Mouse (Mus musculus): ENCODE results near the gene Mbnl1.

Mbnl1 gene

GRCm38 (mm10) chr3:60601686-60602085 is 129.1 kb downstream of the Mbnl1 start:
- peak; percentile 77 for ATAC-seq (ENCODE audit: insufficient number of reproducible peaks, low FRiP score, low TSS enrichment)

- ATAC-seq (ENCODE audit: insufficient number of reproducible peaks, low FRiP score, low TSS enrichment) = no peak
These were observed 130.4 kb downstream of the Mbnl1 start for GRCm38 (mm10) chr3:60602923-60603549.

GRCm38 (mm10) chr3:60603637-60604036 is 131.0 kb downstream of the Mbnl1 start:
- no peak for ATAC-seq (ENCODE audit: insufficient number of reproducible peaks, low FRiP score, low TSS enrichment)

- no peak for ATAC-seq (ENCODE audit: insufficient number of reproducible peaks, low FRiP score, low TSS enrichment)
These were observed 131.6 kb downstream of the Mbnl1 start for GRCm38 (mm10) chr3:60604205-60604604.

DNA sequence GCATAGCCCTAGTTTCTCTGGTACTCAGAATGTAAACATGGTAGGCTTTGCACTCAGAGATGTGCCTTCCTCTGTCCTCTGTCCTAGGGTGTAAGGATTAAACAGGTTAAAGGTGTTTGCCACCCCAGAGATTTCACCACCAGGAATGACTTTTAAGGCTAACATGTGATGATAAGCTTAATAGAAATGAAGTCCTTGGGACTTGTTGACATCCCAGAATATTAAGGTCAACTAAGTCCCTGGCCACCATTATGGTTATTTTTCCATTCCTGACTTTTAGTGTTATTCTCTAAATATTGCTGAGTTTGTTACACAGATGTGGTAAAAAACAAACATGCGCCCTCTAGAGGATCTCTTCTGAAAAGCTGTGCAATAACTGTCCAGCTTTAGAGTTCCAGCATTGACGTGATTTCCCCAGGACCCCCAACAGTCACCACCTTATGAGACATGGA is 136.3 kb downstream of the Mbnl1 start:
- no peak for ATAC-seq (ENCODE audit: insufficient number of reproducible peaks, low FRiP score, low TSS enrichment)

DNA sequence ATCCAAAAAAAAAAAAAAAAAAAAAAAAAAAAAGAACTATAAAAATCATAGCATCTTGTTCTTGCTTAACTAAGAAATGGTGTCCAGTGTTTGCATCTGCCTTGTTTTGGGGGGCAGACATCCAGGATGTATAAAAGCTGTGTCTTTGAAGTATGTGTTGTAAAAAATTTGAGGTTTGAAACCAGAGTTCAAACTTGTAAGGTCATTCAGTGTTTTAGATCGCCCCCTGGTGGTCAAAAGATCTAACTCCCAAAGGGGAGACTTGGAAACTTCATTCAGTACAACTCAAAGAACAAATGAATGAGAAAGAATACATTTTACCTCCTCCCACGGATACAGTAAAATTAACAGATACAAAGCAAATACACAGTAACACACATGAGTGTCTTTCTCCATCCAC is 139.2 kb downstream of the Mbnl1 start:
- 0 out of 2 replicates have a peak, but pooled peaks have one; percentile 31 for ATAC-seq (ENCODE audit: insufficient number of reproducible peaks, low FRiP score, low TSS enrichment)

DNA sequence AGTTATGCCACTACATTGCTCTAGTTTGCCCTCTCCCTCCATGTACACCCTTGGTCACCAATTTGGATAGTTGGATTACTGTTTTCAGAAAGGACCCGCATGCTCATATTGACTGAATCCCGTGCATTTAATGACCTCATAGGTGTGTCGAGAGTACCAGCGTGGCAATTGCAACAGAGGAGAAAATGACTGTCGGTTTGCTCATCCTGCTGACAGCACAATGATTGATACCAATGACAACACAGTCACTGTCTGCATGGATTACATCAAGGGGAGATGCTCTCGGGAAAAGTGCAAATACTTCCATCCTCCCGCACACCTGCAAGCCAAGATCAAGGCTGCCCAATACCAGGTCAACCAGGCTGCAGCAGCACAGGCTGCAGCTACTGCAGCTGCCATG is 140.5 kb downstream of the Mbnl1 start:
- ATAC-seq (ENCODE audit: insufficient number of reproducible peaks, low FRiP score, low TSS enrichment) = no peak

DNA sequence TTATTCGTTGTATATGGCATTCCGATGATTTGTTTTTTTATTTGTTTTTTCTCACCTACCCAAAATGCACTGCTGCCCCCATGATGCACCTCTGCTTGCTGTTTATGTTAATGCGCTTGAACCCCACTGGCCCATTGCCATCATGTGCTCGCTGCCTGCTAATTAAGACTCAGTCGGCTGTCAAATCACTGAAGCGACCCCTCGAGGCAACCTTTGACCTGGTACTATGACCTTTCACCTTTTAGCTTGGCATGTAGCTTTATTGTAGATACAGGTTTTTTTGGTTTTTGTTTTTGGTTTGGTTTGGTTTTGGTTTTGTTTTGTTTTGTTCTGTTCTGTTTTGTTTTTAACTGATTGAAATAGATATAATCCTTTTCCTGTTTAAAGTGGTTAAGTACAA is 141.9 kb downstream of the Mbnl1 start:
- no peak for ATAC-seq (ENCODE audit: insufficient number of reproducible peaks, low FRiP score, low TSS enrichment)

DNA sequence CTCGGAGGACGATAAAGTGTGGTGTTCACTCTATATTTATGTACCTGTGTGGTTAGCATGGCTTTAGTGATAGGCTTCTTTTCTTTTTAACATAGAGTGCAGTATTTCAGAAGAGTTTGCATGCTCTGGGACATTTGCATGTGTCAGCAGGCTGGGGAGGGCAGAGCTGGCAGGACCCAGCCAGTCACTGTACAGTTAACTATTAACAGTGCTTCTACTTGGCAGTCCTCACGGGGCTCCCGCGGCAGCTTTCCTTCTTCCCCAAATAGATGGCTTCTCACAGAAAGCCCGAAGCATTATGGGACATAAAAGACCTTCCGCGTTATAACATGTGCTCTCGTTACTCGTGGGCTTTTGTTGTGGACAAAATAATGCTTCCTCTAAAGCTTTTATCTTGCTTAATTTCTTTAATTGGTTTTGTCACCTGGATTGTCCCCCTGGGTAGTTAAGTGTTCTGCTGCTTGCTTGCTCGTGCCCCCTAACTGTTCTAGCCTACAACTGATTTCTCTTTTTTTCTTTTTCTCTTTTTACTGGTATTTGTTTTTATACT is 142.5 kb downstream of the Mbnl1 start:
- ATAC-seq (ENCODE audit: insufficient number of reproducible peaks, low FRiP score, low TSS enrichment) = no peak

DNA sequence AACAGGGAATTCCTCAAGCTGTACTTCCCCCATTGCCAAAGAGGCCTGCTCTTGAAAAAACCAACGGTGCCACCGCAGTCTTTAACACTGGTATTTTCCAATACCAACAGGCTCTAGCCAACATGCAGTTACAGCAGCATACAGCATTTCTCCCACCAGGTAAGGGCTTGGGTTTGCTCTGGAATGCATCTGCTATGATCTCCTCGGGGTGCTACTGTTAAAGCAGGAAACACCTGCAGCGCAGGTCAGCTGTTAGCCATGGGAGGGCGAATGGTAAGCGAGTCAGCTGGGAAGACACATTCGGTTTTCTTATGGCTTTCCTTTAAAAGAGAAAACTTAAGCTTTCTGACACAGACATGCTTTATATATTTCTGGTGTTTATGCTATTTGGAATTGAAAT is 143.0 kb downstream of the Mbnl1 start:
- no peak for ATAC-seq (ENCODE audit: insufficient number of reproducible peaks, low FRiP score, low TSS enrichment)

DNA sequence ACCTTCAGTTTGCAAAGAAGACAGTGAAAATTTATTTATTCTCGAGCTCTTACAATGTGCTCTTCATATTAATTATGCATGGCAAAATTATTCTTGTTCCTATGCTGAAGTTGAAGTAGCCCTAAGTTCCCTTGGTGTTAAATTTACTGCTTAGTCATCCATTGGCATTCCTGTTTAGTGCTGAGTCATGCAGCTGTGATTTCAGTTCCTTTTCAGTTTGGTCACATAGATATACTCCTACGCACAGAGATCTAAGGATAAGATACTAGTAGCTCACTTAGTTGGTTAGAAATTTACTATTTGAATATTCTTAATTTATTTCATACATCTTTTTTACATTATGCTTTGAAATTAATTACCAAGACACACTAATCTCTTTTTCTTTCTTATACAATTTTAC is 143.5 kb downstream of the Mbnl1 start:
- no peak for ATAC-seq (ENCODE audit: insufficient number of reproducible peaks, low FRiP score, low TSS enrichment)

DNA sequence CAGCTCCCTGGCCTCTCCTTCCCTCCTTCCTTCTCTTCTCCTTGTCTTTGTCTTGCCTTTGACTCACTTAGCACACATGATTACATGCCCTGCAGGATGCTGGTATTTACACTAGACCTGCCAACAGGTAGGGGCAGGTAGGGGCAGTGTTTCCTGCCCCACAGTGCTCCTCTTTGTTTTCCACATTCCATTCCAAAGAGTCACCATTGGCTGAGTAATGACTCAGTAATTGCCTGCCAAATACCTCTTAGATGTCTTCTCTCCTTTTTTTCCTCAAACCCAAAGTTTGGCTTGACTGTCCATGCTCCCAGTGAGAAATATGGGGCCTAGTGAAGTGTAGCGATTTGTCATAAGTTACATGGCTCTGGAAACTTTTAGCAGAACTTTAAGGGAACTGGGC is 145.0 kb downstream of the Mbnl1 start:
- ATAC-seq (ENCODE audit: insufficient number of reproducible peaks, low FRiP score, low TSS enrichment) = no peak

DNA sequence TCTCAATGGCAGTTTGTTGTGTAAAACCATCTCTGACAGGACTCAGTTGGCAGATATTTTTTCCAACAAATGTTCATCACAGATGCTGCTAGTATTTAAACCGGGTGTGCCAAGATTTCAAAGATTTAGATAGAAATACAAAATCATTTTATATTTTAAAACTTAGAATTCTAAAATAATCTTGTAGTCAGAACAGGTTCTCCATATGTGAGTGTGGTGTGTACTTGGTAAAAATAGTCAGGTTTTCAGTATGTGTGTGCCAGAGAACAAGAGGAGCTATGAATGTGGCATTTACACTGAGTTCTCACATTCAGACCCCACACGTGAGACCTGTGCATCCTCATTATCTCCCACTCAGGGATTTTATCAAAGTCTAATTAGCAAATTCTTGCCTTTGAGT is 147.6 kb downstream of the Mbnl1 start:
- ATAC-seq (ENCODE audit: insufficient number of reproducible peaks, low FRiP score, low TSS enrichment) = no peak

- no peak for ATAC-seq (ENCODE audit: insufficient number of reproducible peaks, low FRiP score, low TSS enrichment)
These were observed 158.6 kb downstream of the Mbnl1 start for GRCm38 (mm10) chr3:60631183-60631582.

DNA sequence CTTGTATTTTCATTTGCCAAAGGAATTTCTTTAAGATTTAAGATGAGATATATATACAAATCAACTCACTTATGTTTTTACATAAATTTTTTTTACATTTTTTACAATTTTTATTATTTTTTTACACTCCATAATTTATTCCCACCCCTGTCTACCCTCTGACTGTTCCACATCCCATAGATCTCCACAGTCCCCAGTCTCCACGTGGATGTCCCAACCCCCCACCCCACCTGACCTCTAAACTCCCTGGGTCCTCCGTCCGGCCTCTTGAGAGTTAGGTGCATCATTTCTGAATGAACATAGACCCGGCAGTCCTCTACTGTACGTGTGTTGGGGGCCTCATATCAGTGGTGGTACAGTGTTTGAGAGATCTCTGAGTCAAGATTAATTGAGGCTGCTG is 159.1 kb downstream of the Mbnl1 start:
- no peak for ATAC-seq (ENCODE audit: insufficient number of reproducible peaks, low FRiP score, low TSS enrichment)

DNA sequence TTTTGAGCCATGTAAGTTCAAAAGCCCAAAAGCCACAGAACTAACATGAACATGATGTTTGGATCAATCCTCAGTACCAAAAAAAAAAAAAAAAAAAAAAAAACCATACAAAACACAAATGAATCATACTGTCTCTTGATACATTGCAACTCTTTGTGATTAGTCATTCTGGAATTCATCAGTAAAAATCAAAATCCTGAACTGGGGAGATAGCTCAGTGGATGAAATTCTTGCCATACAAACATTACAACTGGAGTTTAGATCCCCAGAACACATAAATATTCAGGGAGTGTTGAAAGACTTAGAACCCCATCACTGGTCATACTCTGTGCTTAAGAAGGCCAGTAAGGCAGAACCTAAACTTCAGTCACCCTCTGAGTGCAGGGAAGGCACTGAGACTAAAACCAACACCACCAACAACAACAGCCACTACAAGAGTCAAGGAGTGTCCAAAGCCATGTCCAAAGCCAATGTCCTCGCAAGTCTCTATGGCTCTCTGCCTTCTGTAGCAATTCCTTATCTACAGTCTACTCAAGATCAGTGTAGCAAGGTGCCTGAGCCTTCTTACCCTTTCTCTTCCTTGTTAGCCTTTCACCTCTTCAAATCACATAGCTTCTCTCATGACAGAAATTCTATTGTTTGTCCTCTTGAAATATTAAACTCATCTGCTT is 160.3 kb downstream of the Mbnl1 start:
- ATAC-seq (ENCODE audit: insufficient number of reproducible peaks, low FRiP score, low TSS enrichment) = no peak

DNA sequence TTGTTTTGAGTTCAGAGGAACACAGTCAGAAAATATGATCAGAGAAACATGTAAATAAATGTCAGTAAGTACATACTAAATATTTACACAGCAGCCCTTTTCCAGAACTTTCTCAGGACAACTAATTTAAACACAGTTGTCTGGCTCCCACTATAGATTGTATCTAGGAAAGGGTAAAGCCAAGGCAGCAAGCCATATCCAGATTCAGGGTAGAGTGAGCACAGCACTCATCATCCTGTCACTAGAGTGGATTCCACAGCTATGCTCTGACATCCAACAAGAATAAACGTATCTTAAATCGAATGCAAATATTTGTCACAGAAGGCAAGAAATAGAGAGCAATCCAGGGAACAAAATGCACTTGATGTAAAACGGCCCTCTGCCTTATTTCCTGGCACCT is 165.9 kb downstream of the Mbnl1 start:
- no peak for ATAC-seq (ENCODE audit: insufficient number of reproducible peaks, low FRiP score, low TSS enrichment)

DNA sequence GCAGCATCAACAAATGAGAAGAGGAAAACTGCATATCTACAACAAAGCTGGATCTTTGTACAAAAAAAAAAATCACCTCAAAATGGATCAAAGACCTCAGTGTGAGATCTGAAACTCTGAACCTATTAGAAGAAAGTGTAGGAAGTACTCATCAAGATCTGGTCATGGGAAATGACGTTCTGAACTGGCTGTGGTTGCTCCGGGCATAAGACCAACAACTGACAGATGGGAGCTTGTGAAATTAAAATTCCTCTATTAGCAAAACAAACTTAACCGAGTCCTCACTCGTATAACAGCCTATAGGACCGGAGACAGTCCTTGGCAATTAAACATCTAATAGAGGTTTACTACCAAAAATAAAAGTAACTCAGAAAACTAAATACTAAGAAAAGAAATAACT is 166.5 kb downstream of the Mbnl1 start:
- ATAC-seq (ENCODE audit: insufficient number of reproducible peaks, low FRiP score, low TSS enrichment) = peak; percentile 36; the same call in 1 of the 2 replicates

GRCm38 (mm10) chr3:60642227-60642626 is 169.6 kb downstream of the Mbnl1 start:
- ATAC-seq (ENCODE audit: insufficient number of reproducible peaks, low FRiP score, low TSS enrichment) = no peak

DNA sequence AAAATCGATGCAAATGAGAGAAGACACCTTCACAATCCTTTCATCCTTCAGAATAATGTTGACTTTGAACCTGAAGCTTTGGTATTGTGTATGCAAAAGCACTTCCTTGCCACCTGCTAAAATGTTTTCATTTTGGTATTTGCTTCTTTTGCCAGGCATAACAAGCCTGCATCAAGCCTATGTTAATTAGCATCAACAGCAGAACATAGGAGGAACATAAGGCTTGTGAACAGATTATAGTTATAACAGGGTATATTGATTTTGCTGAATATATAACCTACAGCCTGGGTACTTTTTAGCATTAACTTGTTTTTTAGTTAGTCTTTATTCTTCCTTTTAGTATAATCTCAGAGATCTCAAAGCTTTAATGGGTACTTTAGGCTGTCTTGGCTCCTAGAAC is 172.9 kb downstream of the Mbnl1 start:
- ATAC-seq (ENCODE audit: insufficient number of reproducible peaks, low FRiP score, low TSS enrichment) = no peak

- no peak for ATAC-seq (ENCODE audit: insufficient number of reproducible peaks, low FRiP score, low TSS enrichment)
These were observed 175.7 kb downstream of the Mbnl1 start for GRCm38 (mm10) chr3:60648293-60648692.

DNA sequence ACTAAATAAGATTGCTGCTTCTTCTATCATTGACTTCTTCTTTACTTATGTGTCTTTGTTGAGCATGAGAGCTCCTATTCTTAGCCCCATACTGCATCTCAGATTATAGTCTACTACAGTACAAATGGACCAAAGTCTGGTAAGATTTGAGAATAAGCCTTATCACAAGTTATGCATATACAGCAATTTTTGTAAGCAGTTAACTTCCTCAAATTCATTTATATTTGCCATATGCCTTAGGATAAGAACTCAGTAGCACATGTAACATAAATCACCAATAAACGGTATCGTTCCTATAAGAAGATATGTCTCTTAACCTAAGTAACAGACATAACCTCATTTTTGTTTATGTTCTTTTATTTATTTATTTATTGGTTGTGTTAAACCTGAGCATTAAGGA is 188.1 kb downstream of the Mbnl1 start:
- no peak for ATAC-seq (ENCODE audit: insufficient number of reproducible peaks, low FRiP score, low TSS enrichment)
